Mouse (Mus musculus) large intestine, adult 2 months (tissue): ENCODE measurements around the gene Abhd6. TPM values are rescaled to one million over a fixed set of nuclear protein-coding genes. Genes with fewer than 3 reads are reported as not detected.

ENCODE experiments used
- DNase-seq: peaks from one replicate; pipeline ENCODE4 v3.0.0-alpha.2; 2012; ENCODE audit warnings: low read depth, low spot score
- WGBS: fragments of 180-500 bp; shearing (Covaris S2); methylation state at CpG from one replicate; pipeline ENCODE4 v1.1.7; 2018; 5-methylcytosine and 5-hydroxymethylcytosine counted together
- polyA plus RNA-seq: library from polyadenylated mRNA; depleted of rRNA; stranded (reverse); fragments of >200 nt; gene quantifications from 2 replicates; pipeline ENCODE4 v1.2.3, GENCODE M21; 2012; rRNA removed

Abhd6 gene
- polyA plus RNA-seq, 1 experiment: 51.6 TPM

GRCm38 (mm10) chr14:8099561-8100021 lies 96.9 kb downstream of the Abhd6 start:
- 19% methylated on average over 10 of the region's 10 CpGs for WGBS
- DNase-seq: no peak

GRCm38 (mm10) chr14:8101886-8102285 lies 99.2 kb downstream of the Abhd6 start:
- 71% methylated on average over 8 of the region's 8 CpGs for WGBS

GRCm38 (mm10) chr14:8102676-8103075 lies 100.0 kb downstream of the Abhd6 start:
- 22% methylated on average over 12 of the region's 12 CpGs for WGBS
- no peak for DNase-seq

More at GRCm38 (mm10) chr14:8101886-8102285, 99.2 kb downstream of the Abhd6 start:
- no peak for DNase-seq

Other genes starting within 250 kb of the Abhd6 start
- 0.34 TPM in 1 of 2 replicates, not detected in the other for gene Gm26661, start 211.3 kb upstream of the Abhd6 start, polyA plus RNA-seq
- gene Flnb, start 184.9 kb upstream of the Abhd6 start, polyA plus RNA-seq: 30.1 and 56.7 TPM in 2 replicates
- gene Gm45521, start 45.6 kb upstream of the Abhd6 start, polyA plus RNA-seq: not detected in 2 replicates
- 14.3 and 17.3 TPM in 2 replicates for gene Dnase1l3, start 8.3 kb upstream of the Abhd6 start, polyA plus RNA-seq
- 5.7 and 6.0 TPM in 2 replicates for gene Rpp14, start 77.5 kb downstream of the Abhd6 start, polyA plus RNA-seq
- 37.9 and 41.5 TPM in 2 replicates for gene Pxk, start 95.3 kb downstream of the Abhd6 start, polyA plus RNA-seq
- gene Pdhb, start 170.1 kb downstream of the Abhd6 start, polyA plus RNA-seq: 49.9 and 54.7 TPM in 2 replicates
- gene Kctd6, start 211.2 kb downstream of the Abhd6 start, polyA plus RNA-seq: 6.5 and 7.4 TPM in 2 replicates